Mouse (Mus musculus) embryonic facial prominence, embryonic 15.5 days (tissue): ENCODE measurements around the gene Arid5a. TPM values are rescaled to one million over a fixed set of nuclear protein-coding genes. Genes with fewer than 3 reads are reported as not detected.
A peak's percentile ranks its signal among the peaks of the same experiment; 100 is the strongest.

Experiments
- ATAC-seq: fragments of 200-750 bp; cut with Nextera tagmentation; 2 replicates; pipeline ENCODE4 v1.8.0; 2017; ENCODE audit warnings: low read depth, moderate TSS enrichment; ENCODE audit not compliant: insufficient number of reproducible peaks, low FRiP score, low TSS enrichment
- H3K27ac ChIP-seq: fragments of 300-500 bp; sonication (generic); replicated peaks from 2 replicates; pipeline ENCODE4 v1.5.1; 2015; ENCODE audit warnings: mild to moderate bottlenecking, inconsistent platforms
- H3K27me3 ChIP-seq: fragments of 300-500 bp; sonication (generic); 2 replicates; pipeline ENCODE4 v1.6.1; 2015; ENCODE audit warnings: inconsistent platforms
- H3K36me3 ChIP-seq: fragments of 300-500 bp; sonication (generic); 2 replicates; pipeline ENCODE4 v1.6.1; 2015; ENCODE audit warnings: mild to moderate bottlenecking, inconsistent platforms
- H3K4me1 ChIP-seq: fragments of 300-500 bp; sonication (generic); 2 replicates; pipeline ENCODE4 v1.6.1; 2015; ENCODE audit warnings: inconsistent platforms
- H3K4me2 ChIP-seq: fragments of 300-500 bp; sonication (generic); replicated peaks from 2 replicates; pipeline ENCODE4 v1.6.1; 2015; ENCODE audit warnings: mild to moderate bottlenecking, inconsistent platforms
- H3K4me3 ChIP-seq: fragments of 300-500 bp; sonication (generic); replicated peaks from 2 replicates; pipeline ENCODE4 v1.5.1; 2015; ENCODE audit warnings: mild to moderate bottlenecking, inconsistent platforms
- H3K9ac ChIP-seq: fragments of 300-500 bp; sonication (generic); 2 replicates; pipeline ENCODE4 v1.6.1; 2015; ENCODE audit warnings: inconsistent platforms
- H3K9me3 ChIP-seq: fragments of 300-500 bp; sonication (generic); replicated peaks from 2 replicates; pipeline ENCODE4 v1.6.1; 2016; ENCODE audit warnings: inconsistent platforms
- WGBS: fragments of 180-500 bp; shearing (Covaris S2); methylation state at CpG from one replicate; pipeline ENCODE4 v1.1.7; 2015; 5-methylcytosine and 5-hydroxymethylcytosine counted together
- polyA plus RNA-seq: library from polyadenylated mRNA; unstranded; fragments of >200 nt; fragmentation: Nextera tagmentation; extraction: Ambion mirVana; gene quantifications from 2 replicates; pipeline ENCODE4 v1.2.1, GENCODE M21; 2015

Gene Arid5a
- polyA plus RNA-seq, 1 experiment from 2014 or later: 15.5 TPM

- Histone ChIP-seq H3K27me3 (peaks cover 8% of the 10 kb centered on the region; the same call in 1 of the 2 replicates), H3K9me3 (no peaks in the 10 kb centered on the region), H3K4me1 (peaks cover 36% of the 10 kb centered on the region), H3K4me2 (peak overlapping the region; percentile 91), H3K4me3 (peak overlapping the region; percentile 71), H3K9ac (peak overlapping the region; percentile 51; the same call in 1 of the 2 replicates), H3K27ac (peak overlapping the region; percentile 88; the same call in 1 of the 2 replicates), H3K36me3 (no peaks in the 10 kb centered on the region)
- 5% methylated on average over 12 of the region's 12 CpGs for WGBS
- ATAC-seq: no peak
Measured at GRCm38 (mm10) chr1:36308451-36308901, 943 bp downstream of the Arid5a start.

DNA sequence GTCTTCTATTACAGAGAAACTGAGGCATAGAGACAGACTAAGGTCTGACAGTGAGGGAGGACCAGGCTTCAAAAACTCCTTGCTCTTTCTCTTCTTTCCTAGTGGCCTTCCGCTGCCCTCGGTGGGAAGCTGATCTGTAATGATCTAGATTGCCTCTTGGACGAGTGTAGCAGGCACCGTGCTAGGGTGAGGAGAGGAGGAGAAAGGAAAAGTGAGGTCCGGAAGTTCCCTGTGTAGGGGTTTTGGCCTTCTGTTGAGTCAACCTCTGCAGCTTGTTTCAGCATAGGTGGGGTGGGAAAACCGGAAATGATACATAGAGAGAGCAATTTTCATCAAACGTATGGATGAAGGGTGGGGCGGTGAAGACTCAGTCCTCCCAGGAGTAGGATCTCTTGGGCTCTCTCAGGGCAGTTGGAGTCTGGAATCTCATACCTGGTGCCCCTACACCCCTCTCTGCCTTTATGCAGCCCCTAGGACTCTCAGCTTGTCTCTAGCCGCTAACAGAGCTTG, 1.5 kb downstream of the Arid5a start:
- Histone ChIP-seq H3K9ac (no peak overlapping the region), H3K4me1 (peaks cover 33% of the 10 kb centered on the region), H3K4me2 (peak overlapping the region; percentile 91), H3K27me3 (peaks cover 8% of the 10 kb centered on the region; the same call in 1 of the 2 replicates), H3K9me3 (no peaks in the 10 kb centered on the region), H3K36me3 (no peaks in the 10 kb centered on the region), H3K27ac (no peak overlapping the region), H3K4me3 (peak overlapping the region; percentile 71)
- ATAC-seq: no peak
- WGBS: 52% methylated on average over 9 of the region's 9 CpGs

DNA sequence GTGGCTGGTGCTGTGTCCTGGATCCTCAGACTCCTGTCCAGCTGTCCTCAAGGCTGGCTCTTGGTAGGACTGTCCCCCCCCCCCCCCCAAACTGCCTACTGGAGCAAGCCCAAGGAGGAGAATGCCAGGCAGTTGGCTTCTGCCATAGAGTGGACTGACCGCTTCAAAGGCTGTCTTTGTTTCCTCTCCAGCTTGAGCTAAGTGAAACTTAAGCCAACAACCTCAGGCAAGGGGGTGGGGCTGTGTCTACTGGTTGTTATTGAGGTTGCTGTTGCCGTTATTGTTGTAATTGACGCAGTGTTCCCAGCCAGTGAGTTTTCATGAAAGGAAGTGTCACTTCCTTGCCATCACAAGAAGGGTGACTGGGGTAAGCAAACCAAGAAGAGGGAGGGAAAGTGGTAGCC, 2.0 kb downstream of the Arid5a start:
- no peak for ATAC-seq
- WGBS: 20% methylated on average over 3 of the region's 3 CpGs
- no peaks in the 10 kb centered on the region for H3K36me3 ChIP-seq
- no peaks in the 10 kb centered on the region for H3K9me3 ChIP-seq
- H3K27ac ChIP-seq: no peak overlapping the region
- H3K27me3 ChIP-seq: peaks cover 8% of the 10 kb centered on the region; the same call in 1 of the 2 replicates
- H3K4me1 ChIP-seq: peaks cover 28% of the 10 kb centered on the region
- no peak overlapping the region for H3K9ac ChIP-seq
- peak overlapping the region; percentile 91 for H3K4me2 ChIP-seq
- peak overlapping the region; percentile 71 for H3K4me3 ChIP-seq

DNA sequence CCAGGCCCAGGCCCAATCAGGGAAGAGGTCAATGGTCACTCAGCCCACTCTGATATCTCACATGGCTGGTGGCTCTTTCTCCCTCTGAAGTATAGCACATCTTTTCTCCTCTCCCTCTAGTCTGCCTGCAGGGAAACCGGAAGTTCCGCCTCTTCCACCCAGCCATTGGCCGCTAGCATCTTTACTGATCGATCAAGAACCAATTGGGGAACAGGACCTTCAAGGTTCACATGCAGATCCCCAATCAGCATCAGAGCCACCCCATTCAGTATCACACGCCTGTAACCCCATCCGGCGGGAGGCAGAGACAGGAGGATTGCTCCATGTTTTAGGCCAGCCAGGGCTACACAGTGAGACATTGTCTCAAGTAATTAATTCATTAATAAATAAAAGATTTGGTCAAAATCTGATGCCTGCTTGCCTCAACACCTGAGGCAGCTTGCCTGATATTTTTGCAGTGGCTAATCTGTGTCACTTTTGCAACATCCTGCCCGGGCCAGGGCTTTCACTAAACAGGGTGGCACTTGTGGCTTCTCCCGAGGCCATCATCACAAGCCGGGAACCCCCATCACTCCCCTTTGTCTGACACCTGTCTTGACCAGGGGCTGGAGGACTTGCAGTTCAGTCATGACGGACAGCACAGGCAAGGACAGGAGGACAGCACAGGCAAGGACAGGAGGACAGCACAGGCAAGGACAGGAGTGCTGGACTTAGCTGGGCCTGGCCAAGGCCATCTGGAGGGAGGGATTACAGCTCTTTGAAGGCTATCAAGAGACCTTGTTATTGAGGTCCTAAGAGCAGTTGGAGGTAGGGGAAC, 7.6 kb downstream of the Arid5a start:
- no peak overlapping the region for H3K27ac ChIP-seq
- H3K4me3 ChIP-seq: no peak overlapping the region
- H3K9me3 ChIP-seq: no peaks in the 10 kb centered on the region
- H3K4me1 ChIP-seq: no peaks in the 10 kb centered on the region
- H3K27me3 ChIP-seq: no peaks in the 10 kb centered on the region
- H3K4me2 ChIP-seq: no peak overlapping the region
- H3K36me3 ChIP-seq: 0 out of 2 replicates have a peak, but pooled peaks cover 10% of the 10 kb centered on the region
- no peak for ATAC-seq
- WGBS: 90% methylated on average over 11 of the region's 11 CpGs
- no peak overlapping the region for H3K9ac ChIP-seq

DNA sequence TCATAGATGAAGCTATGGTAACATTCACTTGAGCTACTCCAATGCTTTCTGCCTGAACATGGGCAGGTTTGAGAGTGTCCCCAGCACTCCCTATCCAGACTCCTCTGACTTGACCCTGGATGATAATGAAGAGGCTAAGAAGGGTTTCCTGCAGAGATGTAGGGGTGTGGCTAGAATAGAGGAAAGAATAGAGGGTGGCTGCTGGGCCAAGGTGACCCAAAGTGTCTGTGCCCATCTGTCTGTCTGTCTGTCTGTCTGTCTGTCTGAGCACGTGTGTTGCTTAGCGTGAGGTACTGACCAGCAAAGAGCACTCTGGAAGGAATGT, 8.2 kb downstream of the Arid5a start:
- H3K4me1 ChIP-seq: no peaks in the 10 kb centered on the region
- WGBS: 85% methylated on average over 2 of the region's 2 CpGs
- H3K9me3 ChIP-seq: no peaks in the 10 kb centered on the region
- ATAC-seq: no peak
- H3K4me2 ChIP-seq: no peak overlapping the region
- no peak overlapping the region for H3K4me3 ChIP-seq
- no peaks in the 10 kb centered on the region for H3K27me3 ChIP-seq
- H3K27ac ChIP-seq: no peak overlapping the region
- H3K9ac ChIP-seq: no peak overlapping the region
- 0 out of 2 replicates have a peak, but pooled peaks cover 16% of the 10 kb centered on the region for H3K36me3 ChIP-seq

- no peaks in the 10 kb centered on the region for H3K27me3 ChIP-seq
- H3K36me3 ChIP-seq: peaks cover 29% of the 10 kb centered on the region
- H3K4me1 ChIP-seq: peaks cover 18% of the 10 kb centered on the region
- 82% methylated on average over 2 of the region's 2 CpGs for WGBS
- no peak for ATAC-seq
- H3K9ac ChIP-seq: no peak overlapping the region
- no peak overlapping the region for H3K4me3 ChIP-seq
- no peak overlapping the region for H3K4me2 ChIP-seq
- H3K27ac ChIP-seq: no peak overlapping the region
- H3K9me3 ChIP-seq: no peaks in the 10 kb centered on the region
Measured at GRCm38 (mm10) chr1:36321164-36321563, 13.6 kb downstream of the Arid5a start.

DNA sequence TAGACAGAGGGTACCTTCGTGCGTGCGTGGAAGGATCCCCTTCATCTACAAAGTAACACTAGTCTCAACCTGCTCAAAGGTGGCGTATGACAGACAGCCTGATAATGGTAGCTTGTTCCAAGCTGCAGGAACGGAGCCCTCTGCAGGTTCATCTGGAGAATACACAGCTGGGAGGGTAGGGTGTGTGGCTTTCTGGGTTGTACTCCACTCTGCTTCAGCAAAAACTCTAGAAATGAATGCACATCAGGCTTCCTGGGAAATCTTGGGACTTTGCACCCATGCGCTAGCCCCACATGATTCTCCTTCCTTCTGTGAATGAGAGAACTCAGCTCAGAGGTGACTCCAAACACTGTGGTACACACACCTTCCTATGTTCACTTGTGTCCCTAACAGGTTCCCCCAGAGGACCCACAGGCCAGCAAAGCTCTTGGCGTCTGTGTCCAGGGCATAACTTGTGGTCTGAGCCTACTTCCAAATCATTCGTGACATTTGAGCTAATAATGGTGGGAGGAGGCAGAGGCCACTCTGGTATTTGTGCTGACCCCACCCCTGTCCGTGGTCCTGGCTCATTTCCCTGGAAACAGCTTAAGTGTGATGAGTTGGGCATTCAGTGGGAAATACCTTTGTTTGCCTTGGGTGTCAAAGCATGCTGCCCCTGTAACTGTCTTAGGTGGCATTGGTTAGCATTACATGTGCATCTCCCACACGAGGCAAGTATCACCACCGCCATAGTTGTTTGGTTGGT, 14.5 kb downstream of the Arid5a start:
- Histone ChIP-seq H3K36me3 (peaks cover 29% of the 10 kb centered on the region), H3K4me1 (peaks cover 18% of the 10 kb centered on the region), H3K9me3 (no peaks in the 10 kb centered on the region), H3K9ac (no peak overlapping the region), H3K27ac (no peak overlapping the region), H3K4me3 (no peak overlapping the region), H3K4me2 (no peak overlapping the region), H3K27me3 (no peaks in the 10 kb centered on the region)
- ATAC-seq: no peak
- 66% methylated on average over 11 of the region's 11 CpGs for WGBS

DNA sequence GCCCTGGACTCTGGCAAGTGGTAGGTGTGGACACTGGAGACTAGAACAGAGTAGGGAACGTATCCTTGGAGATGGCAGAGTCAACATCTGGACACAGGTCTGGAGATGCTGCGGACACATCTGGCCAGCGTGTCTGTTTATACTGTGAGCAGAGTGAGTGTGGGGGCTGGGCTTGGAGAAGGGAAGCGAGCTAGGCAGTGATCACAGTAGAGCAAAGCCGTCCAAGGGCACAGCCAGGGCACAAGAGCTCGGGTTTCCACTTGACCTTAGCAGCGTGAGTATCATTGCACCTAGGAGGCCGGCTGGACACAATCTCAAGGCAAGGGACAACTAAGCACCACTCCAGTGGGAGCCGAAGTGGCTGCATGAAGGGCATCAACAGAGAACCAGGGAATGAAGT, 15.5 kb downstream of the Arid5a start:
- Histone ChIP-seq H3K9ac (no peak overlapping the region), H3K27ac (peak overlapping the region; percentile 66), H3K9me3 (no peaks in the 10 kb centered on the region), H3K4me1 (peaks cover 18% of the 10 kb centered on the region), H3K4me3 (no peak overlapping the region), H3K4me2 (no peak overlapping the region), H3K27me3 (no peaks in the 10 kb centered on the region), H3K36me3 (peaks cover 32% of the 10 kb centered on the region)
- ATAC-seq: no peak
- 49% methylated on average over 9 of the region's 9 CpGs for WGBS

DNA sequence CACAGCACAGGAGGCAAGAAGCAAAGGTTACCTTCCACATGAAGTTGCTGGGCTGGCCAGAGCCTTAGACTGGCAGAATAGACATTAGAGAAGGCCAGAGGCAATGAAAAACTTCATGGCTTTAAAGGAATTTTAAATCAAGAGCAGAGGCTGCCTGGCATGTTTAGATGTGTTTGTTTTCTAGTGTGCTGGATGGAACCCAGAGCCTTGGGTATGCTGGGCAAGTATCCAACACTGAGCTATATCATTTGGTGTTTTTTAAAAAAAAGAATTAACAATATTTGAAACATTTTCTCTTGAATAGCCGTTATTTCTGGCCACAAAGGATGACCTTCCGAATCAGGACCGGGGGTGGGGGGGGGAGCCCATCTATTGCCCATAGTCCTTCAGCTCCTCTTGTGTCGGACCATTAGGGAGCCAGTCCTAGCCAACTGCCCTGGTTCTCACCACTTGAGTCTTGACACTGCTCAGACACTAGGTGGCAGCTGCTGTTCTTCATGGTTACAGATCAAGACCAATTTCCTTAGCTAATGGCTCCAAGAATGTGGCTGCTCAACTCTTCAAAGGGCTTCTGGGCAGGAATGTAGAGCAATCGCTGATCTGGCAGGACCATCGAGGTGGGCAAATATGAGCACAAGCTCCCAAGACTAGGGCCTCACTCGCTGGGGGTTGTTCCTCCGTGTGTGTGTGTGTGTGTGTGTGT, 16.4 kb downstream of the Arid5a start:
- WGBS: 25% methylated on average over 8 of the region's 8 CpGs
- no peak overlapping the region for H3K4me2 ChIP-seq
- peaks cover 18% of the 10 kb centered on the region for H3K4me1 ChIP-seq
- H3K36me3 ChIP-seq: peaks cover 33% of the 10 kb centered on the region
- H3K9ac ChIP-seq: no peak overlapping the region
- no peaks in the 10 kb centered on the region for H3K27me3 ChIP-seq
- peak overlapping the region; percentile 66 for H3K27ac ChIP-seq
- no peak; the same call in 1 of the 2 replicates for ATAC-seq
- no peak overlapping the region for H3K4me3 ChIP-seq
- no peaks in the 10 kb centered on the region for H3K9me3 ChIP-seq

GRCm38 (mm10) chr1:36325900-36326321, 18.4 kb downstream of the Arid5a start:
- Histone ChIP-seq H3K4me1 (peaks cover 18% of the 10 kb centered on the region), H3K27me3 (no peaks in the 10 kb centered on the region), H3K4me2 (no peak overlapping the region), H3K36me3 (peaks cover 23% of the 10 kb centered on the region), H3K4me3 (no peak overlapping the region), H3K27ac (no peak overlapping the region), H3K9me3 (no peaks in the 10 kb centered on the region), H3K9ac (no peak overlapping the region)
- ATAC-seq: no peak
- WGBS: 88% methylated on average over 2 of the region's 2 CpGs

DNA sequence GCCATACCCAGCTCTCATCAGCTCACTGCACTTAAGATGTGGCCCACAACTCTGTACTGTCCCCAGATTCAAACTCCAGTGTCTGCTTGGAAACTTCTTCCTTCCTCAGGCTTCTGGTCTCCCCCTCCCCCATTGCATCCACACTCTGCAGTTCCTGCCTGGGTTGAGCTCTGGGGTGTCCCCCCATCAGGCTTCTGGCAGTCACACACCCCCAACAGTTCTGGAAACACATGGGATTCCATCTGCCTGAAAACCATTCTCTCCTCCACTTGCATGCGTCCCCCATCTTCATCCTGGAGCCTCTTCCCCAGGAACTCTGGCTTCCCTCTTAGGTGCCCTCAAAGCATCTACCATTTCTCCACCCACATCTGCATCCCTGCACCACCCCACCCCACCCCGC, 19.3 kb downstream of the Arid5a start:
- Histone ChIP-seq H3K27me3 (no peaks in the 10 kb centered on the region), H3K27ac (no peak overlapping the region), H3K4me1 (peaks cover 18% of the 10 kb centered on the region), H3K36me3 (peaks cover 22% of the 10 kb centered on the region), H3K4me2 (no peak overlapping the region), H3K9me3 (no peaks in the 10 kb centered on the region), H3K9ac (no peak overlapping the region), H3K4me3 (no peak overlapping the region)
- no peak for ATAC-seq
- 94% methylated on average over 2 of the region's 2 CpGs for WGBS
